Mouse (Mus musculus): ENCODE results near the gene Camsap3.

GRCm38 (mm10) chr8:3628014-3628413 lies 40.9 kb downstream of the Camsap3 start:
- TF ChIP-seq CTCF (IDR thresholded peaks at IDR 0.05; ENCODE audit: extremely low read depth, insufficient read length, insufficient replicate concordance, low read depth, low read length) (peak; percentile 16; the same call in 1 of the 2 replicates), POLR2A (IDR thresholded peaks at IDR 0.05; ENCODE audit: low read depth, low read length) (no peak)

Data from small intestine, adult 2 months (tissue).